Mouse (Mus musculus) layer of hippocampus, adult 9-11 months (tissue): ENCODE measurements around the gene 0610030E20Rik.

Experiments
- DNase-seq: peaks from one replicate; pipeline ENCODE4 v3.0.0; 2022

0610030E20Rik gene

GRCm38 (mm10) chr6:72347166-72347941 lies at the start of gene 0610030E20Rik:
Gene 0610030E20Rik, plus strand, starts transcription at chr6:72347317.
- peak; percentile 67 for DNase-seq

GRCm38 (mm10) chr6:72297825-72298224 lies 49.3 kb upstream of the 0610030E20Rik start:
- no peak for DNase-seq

- no peak for DNase-seq
These were observed 44.7 kb upstream of the 0610030E20Rik start for GRCm38 (mm10) chr6:72302349-72302925.

DNA sequence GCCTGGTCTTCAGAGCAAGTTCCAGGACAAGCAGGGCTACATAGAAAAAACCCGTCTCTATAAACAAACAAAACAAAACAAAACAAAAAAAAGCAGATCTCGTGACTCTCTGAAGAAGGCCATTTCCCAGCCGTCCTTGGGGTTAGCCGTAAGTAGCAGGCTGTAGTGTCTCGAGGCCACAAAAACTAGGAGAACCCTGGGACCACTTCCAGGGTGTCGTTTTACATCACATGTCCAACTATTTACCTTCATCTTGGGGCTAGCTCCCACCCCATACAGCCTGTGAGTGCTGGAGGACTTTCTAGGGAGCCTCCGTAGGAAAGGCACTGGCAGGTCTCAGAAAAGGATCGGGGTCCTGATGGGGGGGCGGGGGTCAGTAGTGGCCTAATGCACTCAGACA lies 43.6 kb upstream of the 0610030E20Rik start:
- no peak for DNase-seq

- DNase-seq: no peak
These were observed 34.9 kb upstream of the 0610030E20Rik start for GRCm38 (mm10) chr6:72312198-72312597.

- no peak for DNase-seq
These were observed 33.8 kb upstream of the 0610030E20Rik start for GRCm38 (mm10) chr6:72313124-72313867.

GRCm38 (mm10) chr6:72315384-72315783 lies 31.7 kb upstream of the 0610030E20Rik start:
- DNase-seq: no peak

DNA sequence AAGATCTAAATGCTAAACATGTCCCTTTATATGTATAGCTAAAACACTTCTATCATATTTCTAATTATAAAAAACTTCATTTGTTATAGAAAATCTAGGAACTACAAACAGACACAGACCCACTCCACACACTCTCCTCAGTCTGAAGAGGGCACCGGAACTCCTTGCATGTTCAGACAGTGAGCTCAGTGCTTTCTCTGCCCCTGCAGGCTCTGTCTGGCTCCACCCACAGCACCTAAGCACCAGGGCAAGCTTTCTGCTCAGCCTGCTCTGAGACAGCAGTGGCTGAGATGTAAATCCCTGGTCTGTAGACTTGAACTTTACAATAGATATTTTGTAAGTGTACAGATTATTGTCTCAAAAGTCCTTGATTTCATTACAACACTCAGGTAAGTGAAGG lies 31.1 kb upstream of the 0610030E20Rik start:
- DNase-seq: no peak

DNA sequence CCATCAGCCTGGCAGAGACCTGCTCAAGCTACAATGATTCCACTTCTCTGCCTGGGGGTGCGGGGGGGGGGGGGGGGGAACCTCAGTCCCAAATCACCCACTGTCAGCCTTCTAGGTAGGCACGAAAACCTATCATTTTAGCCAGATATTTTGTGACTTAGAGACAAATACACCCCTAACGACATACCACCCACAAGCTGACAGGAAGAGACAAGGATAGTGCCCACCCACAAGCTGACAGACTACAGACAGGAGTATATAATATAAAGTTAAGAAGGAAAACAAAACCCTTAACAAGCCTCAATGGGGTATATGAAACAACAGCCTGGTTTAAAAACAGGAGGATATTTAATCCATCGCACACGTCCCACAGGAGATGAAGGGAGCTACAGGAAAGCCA lies 28.7 kb upstream of the 0610030E20Rik start:
- no peak for DNase-seq

DNA sequence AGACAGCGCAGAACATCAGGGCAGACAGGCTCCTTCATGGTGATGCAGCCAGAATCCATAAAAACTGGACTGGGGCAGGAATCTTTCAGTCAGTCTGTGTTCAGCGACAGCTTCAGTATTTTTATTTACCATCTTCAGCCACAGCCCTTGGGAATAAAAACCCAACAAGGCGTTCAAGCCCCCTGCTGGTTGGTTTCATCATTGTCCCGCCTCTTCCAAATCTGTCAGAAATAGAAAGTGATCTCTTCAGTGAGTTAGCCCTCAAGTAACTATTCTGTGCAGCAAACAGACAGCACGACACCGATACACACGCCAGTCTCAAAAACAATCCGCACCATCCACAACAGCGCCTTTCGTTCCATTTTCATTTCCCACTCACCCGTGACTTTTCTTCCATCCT lies 28.1 kb upstream of the 0610030E20Rik start:
- DNase-seq: peak; percentile 27

GRCm38 (mm10) chr6:72322936-72323335 lies 24.2 kb upstream of the 0610030E20Rik start:
- no peak for DNase-seq

DNA sequence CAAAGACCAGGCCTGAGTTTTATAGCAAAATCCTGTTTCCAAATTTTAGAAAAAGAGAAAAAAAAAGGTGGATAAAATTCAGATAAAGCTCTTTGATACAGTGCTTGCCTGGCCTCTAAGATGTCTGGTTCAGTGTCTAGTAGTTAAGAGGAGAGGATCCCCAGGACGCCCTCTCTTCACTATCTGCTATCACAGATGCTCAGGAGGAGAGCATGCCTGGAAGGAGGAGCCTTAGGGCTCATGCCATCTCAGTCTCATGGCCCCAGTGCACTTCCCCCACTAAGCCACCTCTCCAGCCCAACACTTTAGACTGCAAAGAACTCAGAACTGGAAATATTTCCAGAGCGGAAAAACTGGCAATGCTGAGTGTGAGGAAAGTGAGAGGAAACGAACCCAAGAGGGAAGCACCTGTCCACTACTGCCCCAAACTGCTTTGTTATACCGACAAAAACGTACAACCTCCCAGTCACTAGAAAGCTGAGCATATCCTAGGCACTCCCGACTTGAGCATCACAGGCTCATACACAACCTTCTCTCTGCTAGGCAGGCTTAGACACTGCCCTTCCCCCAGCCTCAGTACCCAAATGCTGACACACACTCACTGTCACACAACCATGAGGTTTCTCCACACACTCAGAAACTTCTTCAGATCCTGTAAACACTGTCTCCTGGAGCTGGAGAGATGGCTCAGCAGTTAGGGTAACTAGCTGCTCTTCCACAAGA lies 23.2 kb upstream of the 0610030E20Rik start:
- no peak for DNase-seq

- peak; percentile 68 for DNase-seq
These were observed 20.8 kb upstream of the 0610030E20Rik start for GRCm38 (mm10) chr6:72326274-72326673.

DNA sequence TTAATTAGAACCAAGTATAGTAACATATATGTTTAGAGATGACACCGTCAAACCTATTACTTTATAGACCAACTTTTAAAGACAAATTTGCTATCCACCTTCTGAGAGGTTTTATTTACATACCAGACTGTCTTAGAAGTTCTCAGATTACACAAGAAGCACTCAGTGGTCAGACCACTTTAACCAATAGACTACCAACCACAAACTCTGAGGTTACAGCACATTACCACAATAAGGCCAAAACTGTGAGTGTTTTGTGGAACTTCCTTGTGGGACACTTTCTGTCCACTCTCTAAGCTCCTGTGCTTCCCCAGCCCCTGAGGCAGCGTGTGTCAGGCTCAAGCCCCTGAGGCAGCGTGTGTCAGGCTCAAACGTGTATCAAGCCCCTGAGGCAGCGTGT lies 18.1 kb upstream of the 0610030E20Rik start:
- no peak for DNase-seq

GRCm38 (mm10) chr6:72330133-72330532 lies 17.0 kb upstream of the 0610030E20Rik start:
- DNase-seq: no peak

DNA sequence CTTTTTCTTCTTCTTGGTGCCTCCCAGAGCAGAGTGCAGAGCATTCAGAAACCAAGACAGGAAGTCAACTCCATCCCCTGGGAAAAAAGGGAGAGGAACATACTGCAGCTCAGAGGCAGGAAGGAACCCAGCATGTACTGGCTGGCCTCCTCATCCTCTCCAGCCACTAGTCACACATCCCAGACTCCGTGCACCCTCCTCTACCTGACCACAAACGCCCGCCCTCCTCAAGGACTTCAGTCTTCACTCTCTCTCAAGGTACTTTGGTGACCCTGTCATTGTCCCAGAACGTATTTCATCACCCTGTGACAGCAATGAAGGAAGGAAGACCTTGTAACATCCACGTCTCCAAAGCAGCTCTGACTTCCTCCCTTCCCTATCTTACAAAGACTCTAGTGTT lies 14.0 kb upstream of the 0610030E20Rik start:
- no peak for DNase-seq

DNA sequence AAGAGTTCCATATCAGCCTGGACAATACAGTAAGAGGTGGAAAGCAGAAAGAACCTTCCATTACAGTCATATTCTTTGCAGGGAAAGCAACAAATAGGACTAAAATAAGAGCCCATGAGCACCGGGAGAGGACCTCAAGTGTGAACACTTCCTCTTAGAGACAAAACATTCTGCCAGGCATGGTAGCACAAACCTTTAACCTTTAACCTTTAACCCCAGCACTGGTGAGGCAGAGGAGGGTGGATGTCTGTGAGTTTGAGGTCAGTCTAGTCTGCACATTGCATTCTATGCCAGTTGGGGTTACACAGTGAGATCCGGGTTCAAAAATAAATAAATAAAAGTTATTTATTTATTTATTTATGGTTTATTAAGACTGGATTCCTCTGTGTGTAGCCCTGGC lies 6.6 kb upstream of the 0610030E20Rik start:
- no peak for DNase-seq

- no peak for DNase-seq
These were observed 2.6 kb upstream of the 0610030E20Rik start for GRCm38 (mm10) chr6:72344396-72345073.

DNA sequence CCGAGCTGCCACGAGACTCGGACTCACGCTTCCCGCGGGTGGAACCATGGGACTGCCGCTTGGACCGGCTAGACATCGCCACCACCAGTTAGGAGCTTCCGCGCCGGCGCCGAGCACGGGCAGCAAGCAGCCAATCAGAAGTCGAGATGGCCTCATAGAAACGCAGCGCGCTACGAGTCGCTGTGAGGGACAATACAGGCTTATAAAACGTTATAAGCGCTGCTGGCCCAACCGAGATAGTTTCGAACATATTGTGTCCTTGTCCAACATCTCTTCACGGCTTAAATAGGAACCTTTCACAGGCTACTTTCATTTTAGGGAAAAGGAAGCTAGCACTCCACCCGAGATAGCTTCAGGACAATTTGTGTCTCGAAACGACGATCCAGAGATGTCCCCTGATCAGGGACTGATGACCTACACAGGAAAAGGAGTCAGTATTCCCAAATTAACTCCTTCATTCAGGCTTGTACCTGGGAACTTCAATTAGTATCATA lies 2.0 kb upstream of the 0610030E20Rik start, which contains the start of gene Usp39:
Usp39 (minus strand) TSS at position 111 of the 494 bp plus-strand sequence.
- DNase-seq: peak; percentile 95

GRCm38 (mm10) chr6:72345633-72346032 lies 1.5 kb upstream of the 0610030E20Rik start:
- no peak for DNase-seq

GRCm38 (mm10) chr6:72346261-72346660 lies 856 bp upstream of the 0610030E20Rik start:
- DNase-seq: no peak

DNA sequence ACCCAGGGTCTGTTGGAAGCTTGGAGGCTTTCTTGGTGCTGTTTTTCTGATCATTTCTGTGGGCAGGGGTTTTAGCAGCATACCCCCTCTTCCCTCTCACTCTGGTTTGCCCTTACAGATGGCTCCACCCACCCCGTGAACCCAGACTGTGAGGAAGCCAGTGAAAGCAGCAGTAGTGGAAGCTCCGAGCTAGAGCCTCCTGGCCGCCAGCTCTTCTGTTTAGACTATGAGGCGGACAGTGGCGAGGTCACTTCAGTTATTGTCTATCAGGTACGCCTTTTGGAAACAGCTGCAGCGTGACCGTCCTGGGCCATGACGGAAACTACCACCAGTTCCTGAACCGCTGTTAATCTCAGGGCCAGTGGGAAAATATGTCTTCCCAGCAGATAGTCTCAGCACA lies 1.3 kb downstream of the 0610030E20Rik start:
- no peak for DNase-seq
